9 mouse cellular contexts compared by ENCODE assay signal in the genomic region with DNA sequence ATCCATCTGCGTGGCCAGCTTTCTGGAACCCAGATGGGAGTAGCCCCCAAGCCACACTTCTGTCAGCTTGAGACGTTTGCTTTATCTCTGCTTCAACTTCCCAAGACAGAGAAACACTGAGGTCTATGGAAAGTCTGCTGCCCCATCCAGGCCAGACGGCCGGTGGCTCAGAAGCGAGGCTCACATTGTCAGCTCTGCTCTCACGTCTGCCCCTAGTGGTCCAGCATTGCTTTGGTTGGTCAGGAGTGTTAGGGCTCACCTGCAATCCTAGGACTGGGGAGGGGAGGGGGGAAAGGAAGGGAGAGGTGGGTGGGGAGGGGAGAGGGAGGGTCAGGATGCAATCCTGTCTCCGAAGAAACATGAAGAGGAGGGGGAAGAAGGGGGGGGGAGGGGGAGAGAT. TPM values are rescaled to one million over a fixed set of nuclear protein-coding genes. Genes with fewer than 3 reads are reported as not detected.
DNase-seq lines count a peak whose midpoint lies in the region; ATAC-seq and TF ChIP-seq lines count a peak whose summit lies in the region.
"Had no signal": no experiment of that assay in that cellular context is flagged by ENCODE, and none has a peak within 500 bp of the region (broad histone marks: within the 10 kb centered on the region; RNA-seq: fewer than 3 reads in every experiment).

No protein-coding gene starts in this region.

- no peaks in the 10 kb centered on the region for H3K9me3 ChIP-seq in intestine, postnatal 0 days (ENCODE audit: control insufficient read depth)
- no peaks in the 10 kb centered on the region for H3K9me3 ChIP-seq in intestine, embryonic 15.5 days
- H3K9me3 ChIP-seq in G1E (replicated peaks): no peaks in the 10 kb centered on the region
- H3K9me3 ChIP-seq: embryonic facial prominence, embryonic 15.5 days had no signal

- 17% methylated on average over 7 of the region's 7 CpGs for WGBS in intestine, postnatal 0 days
- 17% methylated on average over 7 of the region's 7 CpGs for WGBS in intestine, embryonic 15.5 days

- no peak overlapping the region for H3K9ac ChIP-seq in intestine, postnatal 0 days (ENCODE audit: low read depth, low read length)
- no peak overlapping the region for H3K9ac ChIP-seq in intestine, embryonic 15.5 days
- H3K9ac ChIP-seq: embryonic facial prominence, embryonic 15.5 days had no signal

- ATAC-seq in intestine, postnatal 0 days: no peak
- ATAC-seq in intestine, embryonic 15.5 days: no peak
- ATAC-seq in G1E (ENCODE audit: extremely low read depth, insufficient number of reproducible peaks, low FRiP score, poor library complexity, severe bottlenecking): no peak
- ATAC-seq in erythroblast, adult 5-6 weeks (replicated peaks; ENCODE audit: low FRiP score, poor library complexity, severe bottlenecking): 0 out of 2 replicates have a peak, but pooled peaks have one; percentile 39
- ATAC-seq in megakaryocyte-erythroid progenitor cell, adult 5-6 weeks (replicated peaks; ENCODE audit: low FRiP score, low TSS enrichment, poor library complexity, severe bottlenecking): peak; percentile 60; the same call in 1 of the 2 replicates

- H3K27me3 ChIP-seq in intestine, postnatal 0 days (replicated peaks; ENCODE audit: control insufficient read depth, insufficient read depth, low read length): no peaks in the 10 kb centered on the region
- no peaks in the 10 kb centered on the region for H3K27me3 ChIP-seq in intestine, embryonic 15.5 days (replicated peaks)
- H3K27me3 ChIP-seq in G1E (ENCODE audit: insufficient read depth, low read length): no peaks in the 10 kb centered on the region
- H3K27me3 ChIP-seq: embryonic facial prominence, embryonic 15.5 days had no signal

- no peak overlapping the region for H3K4me3 ChIP-seq in intestine, postnatal 0 days (ENCODE audit: low read depth, low read length)
- no peak overlapping the region for H3K4me3 ChIP-seq in intestine, embryonic 15.5 days (replicated peaks)
- no peak overlapping the region for H3K4me3 ChIP-seq in G1E (ENCODE audit: low read depth, low read length)
- H3K4me3 ChIP-seq: embryonic facial prominence, embryonic 15.5 days had no signal

- H3K4me1 ChIP-seq in intestine, postnatal 0 days (replicated peaks; ENCODE audit: control insufficient read depth, insufficient read depth, low read length): no peaks in the 10 kb centered on the region
- 0 out of 2 replicates have a peak, but pooled peaks cover 2% of the 10 kb centered on the region for H3K4me1 ChIP-seq in intestine, embryonic 15.5 days (replicated peaks)
- peaks cover 57% of the 10 kb centered on the region for H3K4me1 ChIP-seq in G1E (ENCODE audit: insufficient read depth, low read depth, low read length)

- no peaks in the 10 kb centered on the region for H3K36me3 ChIP-seq in intestine, postnatal 0 days (ENCODE audit: control insufficient read depth, insufficient read depth)
- H3K36me3 ChIP-seq in intestine, embryonic 15.5 days: no peaks in the 10 kb centered on the region
- H3K36me3 ChIP-seq in G1E (replicated peaks): peaks cover 29% of the 10 kb centered on the region
- H3K36me3 ChIP-seq: embryonic facial prominence, embryonic 15.5 days had no signal

- peak; percentile 63 for DNase-seq in CD4-positive helper T cell, adult 2 months (ENCODE audit: low read depth, low spot score)
- DNase-seq in G1E (ENCODE audit: low spot score): peak; percentile 47
- no peak for DNase-seq in frontal cortex, postnatal 14 days (ENCODE audit: low spot score in 2 of 2)
- DNase-seq in layer of hippocampus, adult 8-10 months (ENCODE audit: low spot score in 2 of 2): no peak

- no peak overlapping the region for H3K27ac ChIP-seq in intestine, postnatal 0 days (ENCODE audit: low read depth, low read length)
- H3K27ac ChIP-seq in intestine, embryonic 15.5 days: no peak overlapping the region
- H3K27ac ChIP-seq: embryonic facial prominence, embryonic 15.5 days had no signal

- no peak overlapping the region for H3K4me2 ChIP-seq in intestine, postnatal 0 days (replicated peaks; ENCODE audit: low read depth)
- H3K4me2 ChIP-seq in intestine, embryonic 15.5 days (replicated peaks): no peak overlapping the region
- H3K4me2 ChIP-seq: embryonic facial prominence, embryonic 15.5 days had no signal

- TF ChIP-seq CTCF in intestine, postnatal 0 days (IDR thresholded peaks at IDR 0.05; ENCODE audit: low read depth): peak; percentile 76
- no peak for TF ChIP-seq CTCF in G1E (IDR thresholded peaks at IDR 0.05; ENCODE audit: low read depth, low read length)

RNA-seq across cellular contexts. Expression of gene Plxdc1, which starts 38.8 kb away (rescaled TPM):
- polyA plus RNA-seq in intestine, postnatal 0 days (2015; fragmentation: Nextera tagmentation; extraction: Ambion mirVana): 0.30 and 0.31 TPM in 2 replicates
- 0.47 and 0.49 TPM in 2 replicates for polyA plus RNA-seq in intestine, embryonic 15.5 days (2015; fragmentation: Nextera tagmentation; extraction: Ambion mirVana)
- total RNA-seq in G1E (2014; fragmentation: Nextera tagmentation) (not detected in 2 replicates), G1E (2017) (0.06 and 0.11 TPM in 2 replicates)
- polyA plus RNA-seq in G1E (2012): 0.03 TPM in 2 replicates
- total RNA-seq in erythroblast, adult 5-6 weeks (2015; ENCODE audit: low replicate concordance): 2.1 TPM in 1 of 2 replicates, not detected in the other
- total RNA-seq in erythroblast, adult 5-6 weeks (2017; ENCODE audit: low replicate concordance): 1.0 and 1.8 TPM in 2 replicates
- 10.2 and 11.8 TPM in 2 replicates for total RNA-seq in megakaryocyte-erythroid progenitor cell, adult 5-6 weeks (2014; fragmentation: Nextera tagmentation)
- 3.4 and 4.1 TPM in 2 replicates for total RNA-seq in megakaryocyte-erythroid progenitor cell, adult 5-6 weeks (2017)
- total RNA-seq in layer of hippocampus, adult 8-10 months (2022): 10 to 100 TPM; 18.0 to 21.1 (median 19.8) TPM

RNA-seq across cellular contexts. Expression of gene Arl5c, which starts 48.6 kb away (rescaled TPM):
- polyA plus RNA-seq in intestine, postnatal 0 days (2015; fragmentation: Nextera tagmentation; extraction: Ambion mirVana): 4.2 and 4.4 TPM in 2 replicates
- polyA plus RNA-seq in intestine, embryonic 15.5 days (2015; fragmentation: Nextera tagmentation; extraction: Ambion mirVana): 7.6 and 11.8 TPM in 2 replicates
- total RNA-seq in G1E (2014; fragmentation: Nextera tagmentation): not detected in 2 replicates
- 0.44 TPM in 1 of 2 replicates, not detected in the other for total RNA-seq in G1E (2017)
- polyA plus RNA-seq in G1E (2012): not detected in 2 replicates
- 0.96 and 5.9 TPM in 2 replicates for total RNA-seq in erythroblast, adult 5-6 weeks (2015; ENCODE audit: low replicate concordance)
- total RNA-seq in erythroblast, adult 5-6 weeks (2017; ENCODE audit: low replicate concordance): 1.5 and 2.6 TPM in 2 replicates
- total RNA-seq in megakaryocyte-erythroid progenitor cell, adult 5-6 weeks (2014; fragmentation: Nextera tagmentation): 2.4 and 9.8 TPM in 2 replicates
- 0.50 and 2.7 TPM in 2 replicates for total RNA-seq in megakaryocyte-erythroid progenitor cell, adult 5-6 weeks (2017)
- total RNA-seq in layer of hippocampus, adult 8-10 months (2022): 1 to 10 TPM in 3 of 4 experiments, under 1 TPM in 1; 0.59 to 1.5 (median 1.3) TPM

Comparison
In these comparisons a context has a peak if more than half of its experiments do, and no peak if none do; other contexts are left out.
1. ATAC-seq: peak in erythroblast, adult 5-6 weeks (single experiment) and megakaryocyte-erythroid progenitor cell, adult 5-6 weeks (single experiment); none in intestine, postnatal 0 days (single experiment), intestine, embryonic 15.5 days (single experiment) and G1E (single experiment).
2. DNase-seq: peak in CD4-positive helper T cell, adult 2 months (single experiment) and G1E (single experiment); none in frontal cortex, postnatal 14 days (0 of 2) and layer of hippocampus, adult 8-10 months (0 of 2).